ENCODE assay signal across 12 mouse cellular contexts in the genomic region with DNA sequence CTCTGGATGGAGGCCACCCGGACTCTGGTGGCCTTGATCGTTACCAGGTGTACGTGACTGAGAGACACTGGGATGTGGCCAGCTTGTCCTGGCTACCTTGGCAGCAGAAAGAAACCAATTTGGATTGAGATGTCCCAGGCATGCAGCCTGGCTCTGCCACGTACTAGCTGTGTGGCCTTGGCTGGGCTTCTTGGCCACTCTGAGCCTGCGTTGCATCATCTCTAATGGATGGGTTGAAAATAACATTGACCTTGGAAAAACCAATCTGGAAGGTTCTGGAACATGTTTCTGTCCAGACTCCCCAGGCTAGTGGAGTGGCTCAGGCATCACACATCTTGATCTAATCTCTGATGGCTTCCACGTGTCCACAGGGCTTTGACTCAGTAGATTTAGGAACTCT.
"Had no signal": no experiment of that assay in that cellular context is flagged by ENCODE, and none has a peak within 500 bp of the region (broad histone marks: within the 10 kb centered on the region; RNA-seq: fewer than 3 reads in every experiment).

No protein-coding gene starts in this region.

- DNase-seq: kidney, adult 9 months; kidney, postnatal 14 days; kidney, postnatal 4 days; layer of hippocampus, adult 9-11 months; lung, adult 2 months; lung, postnatal 14 days; lung, postnatal 4 days; midbrain, embryonic 14.5 days; right cerebral cortex, adult 18-20 months; right cerebral cortex, postnatal 25 days; thymus, adult 18-20 months; thymus, postnatal 36 days had no signal
